In the genomic region with DNA sequence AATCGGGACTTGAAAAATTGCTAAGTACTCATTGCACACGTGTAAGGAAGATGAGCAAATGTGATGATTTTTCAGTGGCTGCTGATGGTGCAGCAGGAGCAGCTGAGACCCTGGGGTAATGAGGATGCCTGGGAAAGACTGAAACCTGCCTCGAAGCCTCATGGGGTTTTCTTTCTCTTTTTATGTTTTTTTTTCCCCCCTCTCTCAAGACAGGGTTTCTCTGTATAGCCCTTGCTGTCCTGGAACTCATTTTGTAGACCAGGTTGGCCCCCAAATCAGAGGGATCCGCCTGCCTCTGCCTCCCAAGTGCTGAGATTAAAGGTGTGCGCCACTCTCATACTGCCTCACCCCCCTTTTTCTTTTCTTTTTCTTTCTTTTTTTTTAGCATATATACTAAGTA, we compare ENCODE assay signal across 16 mouse cellular contexts.
"Had no signal": no experiment of that assay in that cellular context is flagged by ENCODE, and none has a peak within 500 bp of the region (broad histone marks: within the 10 kb centered on the region; RNA-seq: fewer than 3 reads in every experiment).

No protein-coding gene starts in this region.

- H3K36me3 ChIP-seq: neural tube, embryonic 13.5 days; neural tube, embryonic 15.5 days; stomach, embryonic 15.5 days had no signal

- H3K4me2 ChIP-seq: neural tube, embryonic 13.5 days; neural tube, embryonic 15.5 days; stomach, embryonic 15.5 days had no signal

- H3K9me3 ChIP-seq: neural tube, embryonic 13.5 days; neural tube, embryonic 15.5 days; stomach, embryonic 15.5 days had no signal

- H3K27ac ChIP-seq: neural tube, embryonic 15.5 days; stomach, embryonic 15.5 days; stomach, postnatal 0 days had no signal

- H3K4me3 ChIP-seq: neural tube, embryonic 13.5 days; neural tube, embryonic 15.5 days; stomach, embryonic 15.5 days had no signal

- H3K27me3 ChIP-seq: neural tube, embryonic 13.5 days; neural tube, embryonic 15.5 days; stomach, embryonic 15.5 days had no signal

- H3K4me1 ChIP-seq: stomach, embryonic 15.5 days had no signal

- H3K9ac ChIP-seq: neural tube, embryonic 13.5 days; neural tube, embryonic 15.5 days; stomach, embryonic 15.5 days had no signal

- DNase-seq: retina, postnatal 1 day; right cerebral cortex, adult 18-20 months; right cerebral cortex, postnatal 14 days; right cerebral cortex, postnatal 25 days; right cerebral cortex, postnatal 4 days; spleen, adult 18-20 months; thymus, adult 18-20 months; thymus, adult 2 months; thymus, postnatal 14 days; thymus, postnatal 25 days; thymus, postnatal 36 days; thymus, postnatal 4 days had no signal
